Mouse (Mus musculus): ENCODE data around the gene Crtac1. TPM values are rescaled to one million over a fixed set of nuclear protein-coding genes. Genes with fewer than 3 reads are reported as not detected.

Crtac1 gene
- polyA plus RNA-seq, 1 experiment from 2014 or later: 2.1 TPM

Small RNA genes within 50 kb of the gene (microRNA-seq; reads per million reads assigned to microRNA genes)
- not detected for gene Gm26339
- gene Mir3085: not detected

Other genes with a start within 250 kb of the Crtac1 start
- 0.06 TPM in 2 replicates for gene Sfrp5, start 229.5 kb downstream of the Crtac1 start, polyA plus RNA-seq (2016; fragmentation: Nextera tagmentation; extraction: Ambion mirVana)
- 1.0 and 2.2 TPM in 2 replicates for gene Golga7b, start 184.2 kb downstream of the Crtac1 start, polyA plus RNA-seq (2016; fragmentation: Nextera tagmentation; extraction: Ambion mirVana)
- gene R3hcc1l, start 87.0 kb upstream of the Crtac1 start, polyA plus RNA-seq (2016; fragmentation: Nextera tagmentation; extraction: Ambion mirVana): 23.3 and 23.7 TPM in 2 replicates
- gene Loxl4, start 181.0 kb upstream of the Crtac1 start, polyA plus RNA-seq (2016; fragmentation: Nextera tagmentation; extraction: Ambion mirVana): 0.19 and 0.25 TPM in 2 replicates